Mouse (Mus musculus) frontal cortex, postnatal 25 days (tissue): Measurements from ENCODE around the gene Fkbp10.
A peak's percentile ranks its signal among the peaks of the same experiment; 100 is the strongest.

Experiments
- DNase-seq, 2 experiments: peaks; one replicate each; pipeline ENCODE4 v3.0.0; 2022; ENCODE audit warnings: low spot score in 2 of 2

Gene Fkbp10

DNA sequence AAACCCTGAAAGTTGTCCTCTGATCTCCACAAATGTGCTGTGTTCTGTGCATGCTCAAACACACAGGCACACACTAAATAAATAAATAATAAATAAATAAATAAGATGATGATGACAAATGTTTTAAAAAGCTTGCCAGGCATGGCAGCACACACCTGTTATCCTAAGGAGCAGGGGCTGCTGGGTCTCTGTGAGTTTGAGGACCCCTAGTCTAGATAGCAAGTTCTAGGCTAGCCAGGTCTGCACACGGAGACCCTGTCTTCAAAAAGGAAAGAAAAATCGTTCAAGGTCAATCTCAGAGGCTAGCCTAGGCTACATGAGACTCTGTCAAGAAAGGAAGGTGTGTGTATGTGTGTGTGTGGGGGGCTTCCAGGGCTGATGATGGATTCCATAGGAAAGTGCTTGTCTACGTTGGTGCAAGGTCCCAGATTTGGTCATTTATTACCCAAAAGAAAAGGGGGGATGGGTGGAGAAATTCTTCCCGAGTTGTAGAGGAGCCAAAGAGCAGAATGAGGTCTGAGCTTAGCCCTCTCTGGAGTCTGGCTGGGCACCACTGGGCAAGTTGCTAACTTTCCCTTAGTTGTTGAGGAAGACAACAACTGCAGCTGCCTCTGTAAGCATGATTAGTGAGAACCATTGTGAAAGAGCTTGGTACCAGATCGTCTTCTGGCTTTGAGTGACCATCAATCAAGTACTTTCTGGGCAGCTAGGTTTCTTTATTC, 21.0 kb upstream of the Fkbp10 start:
- no peak for DNase-seq

DNA sequence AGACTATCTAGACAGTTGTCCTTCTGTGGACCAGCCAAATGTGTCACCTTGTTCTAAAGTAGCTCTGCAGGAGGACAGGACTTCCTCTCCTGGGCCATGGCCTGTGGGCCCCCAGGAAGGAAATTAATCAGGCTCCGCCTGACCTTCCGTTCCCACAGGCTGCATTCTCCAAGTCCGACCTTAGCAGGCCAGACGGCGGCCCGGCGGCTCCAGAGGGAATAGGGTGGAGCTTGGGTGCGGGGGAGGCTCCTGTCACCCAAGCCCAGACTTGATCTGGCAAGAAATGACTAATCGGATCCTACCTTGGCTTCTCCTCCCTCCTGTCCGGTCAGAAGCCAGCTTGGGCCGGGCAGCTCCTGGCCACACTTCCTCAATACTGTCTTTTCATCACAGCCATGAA, 20.3 kb upstream of the Fkbp10 start:
- DNase-seq = no peak

DNA sequence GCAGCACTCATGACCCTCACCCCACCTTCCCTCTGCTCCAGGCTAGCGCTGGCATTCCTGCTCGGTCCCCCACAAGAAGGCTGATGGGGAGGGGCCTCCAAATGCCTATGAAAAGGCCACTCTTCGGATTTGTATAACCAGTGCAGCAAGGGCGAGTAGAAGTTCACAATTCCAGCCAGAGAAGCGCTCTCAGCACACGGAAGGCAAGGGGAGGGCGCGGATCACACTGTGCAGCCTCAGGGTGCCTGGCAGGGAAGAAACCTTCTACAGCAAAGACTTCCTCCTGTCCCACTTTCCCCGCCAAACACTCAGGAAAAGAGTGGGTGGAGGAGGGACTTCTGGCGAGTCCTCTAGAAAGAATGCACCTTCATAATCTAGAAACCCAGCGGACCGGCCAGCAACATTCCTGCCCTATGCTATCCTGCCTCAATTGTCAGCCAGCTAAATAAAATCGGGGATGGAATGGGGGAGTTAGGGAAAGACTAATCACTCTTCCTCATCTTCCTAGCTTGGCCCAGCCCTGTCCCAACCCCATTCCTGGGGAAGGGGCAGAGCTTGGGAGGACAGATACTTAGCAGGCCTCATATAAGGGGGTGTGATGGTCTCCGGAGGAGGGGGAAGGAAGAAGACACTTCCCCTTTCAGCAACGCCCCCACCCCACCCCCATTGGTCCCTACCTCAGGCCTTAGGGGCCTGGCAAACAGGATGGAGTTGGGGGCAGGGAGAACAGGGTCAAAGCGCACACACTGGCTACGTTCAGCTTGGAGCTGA, 19.5 kb upstream of the Fkbp10 start:
- no peak for DNase-seq

DNA sequence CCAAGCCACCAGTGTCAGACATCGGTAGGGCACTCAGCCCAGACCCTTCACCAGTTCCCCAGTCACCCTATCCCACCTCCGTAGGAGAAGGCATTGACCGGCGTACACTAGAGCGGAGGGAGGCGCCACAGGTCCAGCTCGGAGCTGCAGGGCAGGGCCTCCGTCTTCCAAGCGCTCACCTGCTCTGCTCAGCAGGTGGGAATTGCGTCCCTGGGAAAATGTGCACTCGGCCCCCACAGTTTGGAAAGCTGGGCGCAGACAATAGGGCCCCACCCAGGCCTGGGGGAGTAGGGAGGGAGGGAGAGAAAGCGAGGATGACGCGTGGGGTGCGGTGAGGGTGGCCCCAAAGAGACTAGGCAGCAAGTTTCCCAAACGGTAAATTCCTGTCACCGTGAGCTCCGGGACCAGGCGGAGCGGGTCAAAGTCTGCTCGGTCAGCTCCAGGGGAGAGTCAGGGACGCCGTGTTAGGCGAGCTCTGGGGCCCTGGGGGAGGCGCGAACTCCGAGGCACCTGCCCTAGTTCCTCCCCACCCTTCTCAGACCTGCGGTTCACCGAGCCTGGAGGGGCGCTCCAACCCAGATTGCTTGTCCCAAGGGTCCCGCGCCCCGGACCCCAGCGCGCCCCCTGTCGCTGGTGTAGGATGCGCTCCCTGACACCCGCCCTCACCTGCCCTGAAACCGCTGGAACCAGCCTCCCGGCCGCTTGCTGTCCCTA, 18.5 kb upstream of the Fkbp10 start:
- peak in 1 of 2 experiments; percentile 29 for DNase-seq

DNA sequence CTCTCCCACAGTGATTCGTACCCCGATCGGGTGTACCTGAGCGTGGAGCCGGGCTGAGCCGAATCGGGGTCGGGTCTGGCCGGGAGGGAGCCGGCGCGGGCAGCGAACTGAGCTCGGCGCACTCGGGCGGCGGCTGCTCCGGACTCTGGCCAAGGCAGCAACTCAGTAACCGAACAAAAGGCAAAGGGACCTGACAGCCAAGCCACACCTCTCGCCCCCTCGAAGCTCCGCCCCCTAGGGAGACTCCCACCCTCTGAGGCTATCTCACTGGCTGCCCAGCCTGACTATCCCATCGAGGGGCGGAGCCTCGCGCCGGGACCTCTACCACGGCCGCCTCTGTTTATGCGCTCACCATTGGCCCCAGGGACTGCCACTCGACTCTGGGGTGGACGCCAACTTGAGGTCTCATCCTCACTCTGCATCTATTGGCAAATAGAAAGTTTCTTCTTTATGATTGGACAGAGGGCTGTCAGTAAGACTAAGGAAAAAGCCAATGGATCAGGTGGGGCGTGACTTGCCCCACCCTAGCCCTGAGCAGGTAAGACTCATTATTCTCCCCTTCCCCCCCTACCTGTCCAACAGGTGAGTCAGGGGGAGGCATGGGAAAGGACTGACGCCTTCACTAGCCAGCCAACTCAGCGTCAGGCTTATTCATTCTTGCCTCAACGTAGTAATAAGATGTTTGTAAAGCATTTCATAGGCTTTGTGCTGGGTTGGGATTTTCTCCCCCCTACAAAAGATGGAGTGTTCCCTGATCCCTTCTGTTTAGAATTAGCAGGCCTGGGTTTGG, 17.7 kb upstream of the Fkbp10 start, which contains the start of gene Jup:
TSS of gene Jup (minus strand) at position 164 of the 790 bp plus-strand sequence.
- peak; percentile 99 for DNase-seq

DNA sequence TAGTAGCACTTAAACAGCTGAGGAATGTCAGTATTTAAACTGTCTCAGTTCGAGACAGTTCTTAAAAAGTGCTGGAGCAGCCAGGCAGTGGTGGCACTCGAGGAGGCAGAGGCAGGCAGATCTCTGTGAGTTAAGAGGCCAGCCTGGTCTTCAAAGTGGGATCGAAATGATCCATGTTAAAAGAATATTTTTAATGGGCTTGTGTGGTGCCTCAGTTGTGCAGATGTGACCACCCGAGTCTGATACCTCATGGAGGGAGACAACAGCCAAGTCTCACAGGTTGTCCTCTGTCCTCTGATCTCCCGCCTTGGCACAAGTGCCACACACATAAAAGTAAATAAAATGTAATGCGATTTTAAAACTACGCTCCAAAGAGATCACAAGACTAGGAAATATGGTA, 17.0 kb upstream of the Fkbp10 start:
- no peak for DNase-seq

DNA sequence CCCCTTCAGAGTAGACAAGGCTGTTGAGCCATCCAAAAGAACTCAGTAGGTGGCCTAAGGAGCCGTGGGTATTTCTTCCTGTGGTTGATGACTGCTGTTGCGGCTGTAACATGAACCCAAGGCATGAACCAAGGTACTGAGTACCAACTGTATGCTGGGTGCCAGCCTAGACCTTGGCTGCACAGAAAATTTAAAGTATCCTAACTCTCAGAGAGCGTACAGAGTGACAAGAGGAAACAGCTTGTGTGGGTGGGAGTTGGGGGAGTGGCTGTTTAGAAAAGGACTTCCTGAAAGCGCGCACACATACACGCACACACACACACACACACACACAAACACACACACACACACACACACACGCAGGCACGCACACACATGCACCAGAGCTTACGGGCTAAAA, 16.2 kb upstream of the Fkbp10 start:
- DNase-seq = no peak

DNA sequence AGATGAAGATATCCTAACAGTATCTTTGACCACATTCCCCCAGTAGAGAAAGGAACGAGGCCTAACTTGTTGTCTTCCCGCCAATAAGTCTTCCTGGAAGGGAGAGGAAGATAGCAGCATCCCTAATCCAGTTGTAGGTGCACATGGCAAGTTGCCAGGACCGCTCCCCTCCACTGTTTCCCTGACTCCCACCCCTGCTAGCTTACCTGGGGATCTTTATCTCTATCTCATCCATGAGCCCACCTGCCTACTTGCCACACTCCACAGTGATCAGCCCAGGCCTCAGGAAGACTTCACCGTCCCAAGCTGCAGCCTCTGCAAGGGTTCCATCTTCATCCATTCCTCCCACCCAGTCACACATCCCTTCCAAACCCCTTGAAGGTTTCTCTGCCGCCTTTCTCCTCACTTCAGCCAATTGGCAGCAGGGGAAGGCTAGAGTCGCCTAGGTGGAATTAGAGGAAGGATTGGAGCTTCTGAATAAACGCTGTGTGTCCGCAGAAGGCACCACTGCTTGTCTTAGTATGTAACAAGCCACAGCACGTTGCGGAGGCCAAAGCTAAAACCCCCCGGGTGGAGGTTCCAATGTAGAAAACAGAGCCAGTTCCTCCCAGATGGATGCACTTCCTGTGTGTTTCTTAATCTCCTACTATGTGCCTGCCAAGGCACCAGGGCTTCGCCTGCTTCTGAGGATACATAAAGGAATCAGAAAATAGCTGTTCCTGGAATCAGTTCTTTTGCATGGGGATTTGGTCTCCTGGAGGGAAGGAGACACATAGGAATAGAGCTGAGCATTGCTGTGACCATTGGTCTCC, 15.6 kb upstream of the Fkbp10 start:
- no peak for DNase-seq

DNA sequence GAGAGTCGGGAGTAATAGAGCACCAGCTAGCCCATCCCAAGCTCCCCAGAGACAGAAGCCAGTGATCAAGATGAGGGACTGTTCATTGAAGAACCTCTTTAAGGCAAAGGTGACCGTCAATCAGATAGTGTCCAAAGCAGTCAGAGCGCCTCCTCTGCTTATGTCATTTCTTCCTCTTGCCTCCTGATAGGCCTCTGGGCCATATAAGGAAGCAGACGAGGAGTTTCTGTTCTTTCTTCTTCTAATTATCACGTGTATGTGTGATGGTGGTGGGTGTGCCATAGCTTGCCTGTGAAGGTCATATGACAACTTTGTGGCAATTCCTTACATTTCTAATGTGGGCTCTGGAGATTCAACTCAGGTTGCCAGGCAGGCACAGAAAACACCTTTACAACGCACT, 14.7 kb upstream of the Fkbp10 start:
- no peak for DNase-seq

DNA sequence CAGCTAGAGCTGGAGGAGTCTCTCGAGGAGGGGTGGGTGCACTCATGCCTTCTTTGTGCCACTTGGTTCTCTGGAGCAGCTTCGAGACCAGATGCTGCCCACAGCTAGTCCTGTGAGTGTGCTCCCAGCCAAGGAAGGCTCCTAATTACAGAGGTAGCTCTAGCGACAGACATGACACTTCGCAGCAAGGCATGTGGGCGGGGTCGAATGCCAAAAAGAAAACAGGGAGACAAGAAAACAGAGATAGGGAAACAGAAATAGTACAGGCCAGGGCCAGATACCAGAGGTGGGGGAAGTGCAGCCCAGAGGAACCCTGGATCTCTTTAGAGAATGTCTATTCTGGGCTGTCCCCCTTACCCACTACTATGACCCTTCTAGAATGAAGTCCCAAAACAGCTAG, 13.3 kb upstream of the Fkbp10 start:
- DNase-seq = no peak

DNA sequence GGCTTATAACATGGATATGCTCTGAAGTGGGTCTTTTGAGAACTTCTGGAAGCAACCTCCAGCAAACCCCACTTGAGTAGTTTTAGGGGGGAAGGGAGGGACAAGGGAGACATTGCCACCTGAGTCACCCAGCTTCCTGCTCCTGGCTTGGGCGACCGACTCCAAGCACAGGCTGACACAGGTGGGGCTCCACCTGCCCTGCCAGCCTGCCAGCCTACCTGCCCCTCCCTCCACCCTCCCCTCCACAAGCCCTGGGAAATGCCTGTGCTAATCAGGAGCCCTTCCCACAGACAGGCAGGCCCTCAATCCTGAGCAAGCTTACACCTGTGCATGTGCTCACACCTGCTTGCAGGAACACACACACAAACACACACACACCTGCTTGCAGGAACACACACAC, 12.8 kb upstream of the Fkbp10 start:
- no peak for DNase-seq

DNA sequence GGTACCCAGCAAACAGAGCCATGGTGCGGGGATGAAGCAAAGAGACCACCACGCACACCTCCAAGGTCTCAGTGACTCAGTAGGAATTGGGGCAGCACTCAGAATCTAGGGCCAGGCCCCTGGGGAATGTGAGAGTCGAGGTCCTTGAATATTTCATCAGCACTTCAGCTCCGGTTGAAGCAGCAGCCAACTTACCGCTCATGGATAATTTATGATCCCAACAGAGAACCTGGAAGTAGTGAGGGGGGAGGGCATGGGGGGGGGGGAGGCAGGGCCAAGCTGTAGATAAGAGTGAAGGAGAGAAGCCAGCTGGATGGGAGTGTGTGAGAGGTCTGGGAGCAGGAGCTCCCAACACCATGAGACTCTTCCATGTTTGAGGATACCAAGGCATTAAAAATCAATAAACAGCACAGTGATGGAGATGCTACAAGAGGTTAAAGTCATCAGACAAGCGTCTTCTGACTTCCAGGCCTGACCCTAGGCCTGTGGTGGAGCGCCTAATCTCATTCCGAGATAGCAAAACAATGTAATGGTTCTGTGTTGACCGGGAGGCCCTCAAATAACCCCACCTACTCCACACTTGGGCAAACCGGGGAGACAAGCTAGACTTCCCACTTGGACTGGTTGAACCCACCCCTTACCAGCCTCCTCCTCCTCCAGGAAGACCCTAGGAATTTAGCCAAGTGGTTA, 11.9 kb upstream of the Fkbp10 start:
- DNase-seq = no peak

DNA sequence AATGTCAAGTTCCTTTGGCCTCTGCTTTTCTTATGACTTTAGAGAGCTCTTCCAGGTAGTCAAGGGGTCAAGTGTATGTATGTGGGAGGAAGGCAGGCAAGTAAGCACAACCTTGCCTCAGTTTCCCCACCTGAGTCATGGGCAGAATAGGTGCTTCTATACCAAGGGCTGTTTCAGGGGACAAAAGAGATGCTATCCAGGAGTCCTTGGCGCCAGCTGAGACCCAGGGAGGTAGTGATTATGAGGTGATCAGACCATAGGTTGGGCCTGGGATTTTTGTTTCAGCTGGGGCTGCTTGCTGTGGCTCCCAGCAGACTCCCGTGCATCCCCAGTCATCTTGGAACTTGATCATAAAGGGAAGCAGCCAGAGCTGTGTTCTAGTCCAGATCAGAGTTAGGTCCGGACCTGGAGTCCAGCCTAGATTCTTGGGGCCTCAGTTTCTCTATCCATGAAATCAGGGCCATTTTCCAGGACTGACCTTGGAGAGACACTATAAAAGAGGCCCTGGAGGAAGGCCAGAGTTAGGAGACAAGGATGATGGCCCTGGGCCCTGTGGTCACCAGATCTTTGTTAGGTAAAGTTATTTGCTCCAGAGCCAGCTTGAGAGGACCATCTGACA, 10.9 kb upstream of the Fkbp10 start:
- no peak for DNase-seq

DNA sequence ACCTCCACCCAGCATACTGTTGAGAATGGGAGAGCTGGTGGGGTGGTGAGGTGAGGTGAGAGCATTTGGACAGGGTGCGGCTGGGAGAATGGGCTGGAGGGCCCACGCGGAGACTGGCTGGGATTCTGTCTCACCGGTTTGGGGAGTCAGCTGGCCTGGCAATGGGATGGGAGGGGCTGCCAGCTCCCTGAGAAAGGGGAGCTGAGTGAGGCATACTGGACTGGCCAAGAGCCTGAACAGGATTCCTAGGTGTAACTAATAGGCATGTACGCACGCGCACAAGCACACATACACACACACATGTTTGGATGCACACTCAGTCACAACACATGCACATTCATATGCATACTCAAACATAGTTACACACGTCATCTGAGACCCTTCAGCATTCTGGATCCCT, 9.2 kb upstream of the Fkbp10 start:
- no peak for DNase-seq

DNA sequence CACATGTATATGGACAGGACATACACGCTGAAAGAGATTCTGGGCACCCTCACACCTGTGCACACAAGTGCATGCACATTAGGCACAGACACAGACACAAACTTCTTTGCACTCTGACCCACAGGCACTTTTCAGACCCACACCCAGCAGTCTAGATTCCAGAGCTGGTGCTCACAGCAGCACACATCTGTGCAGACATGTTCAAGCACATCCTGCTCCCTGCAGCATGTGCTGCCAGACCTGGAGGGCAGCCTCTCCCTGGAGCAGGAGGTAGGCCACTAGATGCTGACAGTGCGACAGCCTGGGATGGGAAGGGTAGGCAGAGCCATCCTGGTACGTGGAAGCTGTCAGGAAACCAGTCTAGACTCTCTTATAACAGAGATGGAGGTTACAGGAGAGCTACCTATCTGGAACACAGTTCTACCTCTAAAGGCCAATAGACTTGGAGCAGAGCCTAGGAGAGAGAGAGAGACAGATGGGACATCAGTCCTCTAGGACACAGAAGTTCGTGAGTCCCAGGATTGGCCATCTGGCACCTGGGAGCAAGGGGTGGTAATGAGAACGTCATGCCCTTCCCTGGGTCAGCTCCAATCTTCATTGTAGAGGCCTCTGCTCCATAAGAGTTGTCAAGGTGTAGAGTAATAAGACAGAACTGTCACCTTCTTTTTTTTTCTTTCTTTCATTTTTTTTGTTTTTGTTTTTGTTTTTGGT, 8.3 kb upstream of the Fkbp10 start:
- no peak for DNase-seq

DNA sequence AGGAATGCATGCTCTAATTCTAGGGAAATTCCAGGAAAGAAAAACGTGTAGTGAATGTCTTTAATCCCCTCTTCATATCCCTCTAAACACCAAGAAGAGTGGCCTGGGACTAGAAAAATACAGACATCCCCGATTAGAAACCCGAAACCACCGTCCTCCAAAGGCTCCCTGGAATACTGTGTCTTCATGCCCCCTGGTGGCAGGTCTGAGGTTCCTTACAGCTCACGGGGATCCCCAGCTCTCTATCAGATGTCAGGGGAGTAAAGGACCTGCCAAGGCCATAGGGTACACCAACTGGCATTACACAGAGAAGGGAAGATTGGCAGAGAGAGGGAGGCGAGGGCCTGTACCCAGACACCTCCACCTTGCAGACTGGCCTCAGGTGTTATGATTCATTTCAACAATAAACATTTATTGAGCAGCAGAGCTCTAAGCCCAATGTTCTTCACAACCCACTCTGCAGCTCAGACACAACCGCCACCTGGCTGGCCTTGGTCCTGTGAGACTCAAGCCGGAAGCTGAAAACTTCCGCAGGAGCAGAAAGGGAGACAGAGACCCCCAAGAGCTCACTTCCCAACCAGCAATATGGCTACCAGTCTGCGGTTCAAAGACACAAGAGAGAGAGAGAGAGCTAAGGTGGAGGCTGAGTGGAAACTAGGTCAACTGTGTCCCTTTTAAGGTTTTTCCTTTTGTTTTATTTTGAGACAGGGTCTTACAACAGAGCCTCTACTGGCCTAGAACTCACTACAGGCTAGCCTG, 7.2 kb upstream of the Fkbp10 start:
- DNase-seq = peak in 1 of 2 experiments; percentile 56

DNA sequence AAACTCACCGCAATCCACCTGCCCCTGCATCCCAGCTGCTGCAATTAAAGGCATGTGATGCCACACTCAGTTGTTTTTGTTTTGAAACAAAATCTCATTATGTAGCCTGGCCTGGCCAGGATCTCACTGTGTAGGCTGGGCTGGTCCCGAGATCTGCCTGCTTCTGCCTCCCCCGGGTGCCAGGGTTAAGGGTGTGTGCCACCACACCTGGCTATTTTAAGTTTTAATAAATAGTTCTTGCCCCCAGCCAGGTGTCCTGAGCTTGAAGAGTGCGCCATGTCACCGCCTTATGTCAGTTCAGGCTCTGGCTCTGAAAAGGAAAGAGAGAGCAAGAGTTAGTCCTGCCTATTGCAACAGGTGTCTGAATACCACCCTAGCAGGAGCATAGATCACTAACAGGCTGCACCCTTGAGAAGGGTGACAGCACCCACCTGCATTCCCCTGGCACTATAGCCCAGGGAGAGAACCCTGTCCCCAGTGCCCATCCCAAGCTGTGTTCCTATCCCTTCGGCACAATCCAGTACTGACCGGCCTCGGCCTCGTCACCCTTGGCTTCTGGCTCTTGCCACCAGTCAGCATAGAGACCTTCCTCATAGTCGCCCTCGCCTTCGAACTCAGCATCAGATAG, 6.5 kb upstream of the Fkbp10 start:
- no peak for DNase-seq

DNA sequence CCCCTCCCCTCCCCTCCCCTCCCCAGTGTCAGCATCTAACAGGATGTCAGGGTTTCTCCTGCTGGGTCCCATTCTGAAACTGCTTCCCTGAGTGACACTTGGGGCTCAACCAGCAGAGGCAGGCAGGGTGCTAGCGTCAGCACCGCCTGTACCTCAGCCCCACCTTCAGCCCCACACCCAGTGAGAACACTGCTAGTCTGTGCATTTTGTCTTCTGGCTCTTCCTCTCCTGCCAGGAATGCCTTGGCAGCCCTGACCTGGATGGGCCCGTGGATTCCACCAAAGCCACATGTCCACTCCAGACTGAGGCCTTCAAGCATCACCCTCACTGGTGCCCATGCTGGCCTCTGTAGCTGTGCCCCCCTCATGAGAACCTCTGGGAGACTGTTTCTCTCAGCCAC, 5.8 kb upstream of the Fkbp10 start:
- no peak for DNase-seq
